Mouse (Mus musculus): ENCODE measurements around the gene Tnfsf9.

The Tnfsf9 gene

DNA sequence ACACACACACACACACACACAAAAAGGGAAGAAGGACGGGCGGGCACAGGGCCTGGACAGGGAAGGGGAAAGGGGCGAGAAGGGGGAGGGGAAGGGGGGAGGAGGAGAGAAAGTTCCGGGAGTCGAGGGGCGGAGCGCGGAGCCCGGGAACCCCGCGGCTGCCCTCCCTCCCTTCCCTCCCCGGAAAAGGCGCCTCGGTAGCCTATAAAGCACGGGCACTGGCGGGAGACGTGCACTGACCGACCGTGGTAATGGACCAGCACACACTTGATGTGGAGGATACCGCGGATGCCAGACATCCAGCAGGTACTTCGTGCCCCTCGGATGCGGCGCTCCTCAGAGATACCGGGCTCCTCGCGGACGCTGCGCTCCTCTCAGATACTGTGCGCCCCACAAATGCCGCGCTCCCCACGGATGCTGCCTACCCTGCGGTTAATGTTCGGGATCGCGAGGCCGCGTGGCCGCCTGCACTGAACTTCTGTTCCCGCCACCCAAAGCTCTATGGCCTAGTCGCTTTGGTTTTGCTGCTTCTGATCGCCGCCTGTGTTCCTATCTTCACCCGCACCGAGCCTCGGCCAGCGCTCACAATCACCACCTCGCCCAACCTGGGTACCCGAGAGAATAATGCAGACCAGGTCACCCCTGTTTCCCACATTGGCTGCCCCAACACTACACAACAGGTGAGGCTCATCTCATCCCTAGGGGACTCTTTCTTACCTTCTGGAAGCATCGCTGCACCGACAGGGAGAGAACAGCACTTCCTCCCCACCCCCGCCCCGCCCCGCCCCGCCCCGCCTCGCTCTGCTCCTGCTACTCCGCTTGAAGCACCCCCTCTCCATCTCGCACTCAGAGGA lies at the start of gene Tnfsf9:
Tnfsf9 (plus strand) TSS at position 145 of the 854 bp plus-strand sequence.
- no peak for DNase-seq (ENCODE audit: low spot score in 2 of 2)

DNA sequence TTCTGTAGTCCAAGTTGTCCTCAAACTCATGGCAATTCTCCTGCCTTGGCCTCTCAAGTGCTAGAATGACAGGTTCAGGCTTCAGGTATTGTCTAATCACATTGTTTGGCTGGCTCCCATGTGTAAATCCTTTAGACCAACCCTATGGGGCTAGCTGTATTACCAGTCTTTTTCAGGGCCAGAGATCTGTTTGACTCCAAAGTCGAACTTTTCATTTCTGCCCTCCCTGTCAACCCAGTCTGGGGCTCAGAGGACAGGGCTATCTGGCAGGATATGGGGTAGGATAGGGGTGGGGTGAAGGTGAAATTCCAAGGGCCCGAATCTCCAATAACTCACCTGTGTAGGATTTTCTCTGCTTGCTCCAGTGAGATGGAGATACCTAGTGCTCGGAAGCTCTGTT lies 48.9 kb upstream of the Tnfsf9 start:
- DNase-seq (ENCODE audit: low spot score in 2 of 2): no peak

DNA sequence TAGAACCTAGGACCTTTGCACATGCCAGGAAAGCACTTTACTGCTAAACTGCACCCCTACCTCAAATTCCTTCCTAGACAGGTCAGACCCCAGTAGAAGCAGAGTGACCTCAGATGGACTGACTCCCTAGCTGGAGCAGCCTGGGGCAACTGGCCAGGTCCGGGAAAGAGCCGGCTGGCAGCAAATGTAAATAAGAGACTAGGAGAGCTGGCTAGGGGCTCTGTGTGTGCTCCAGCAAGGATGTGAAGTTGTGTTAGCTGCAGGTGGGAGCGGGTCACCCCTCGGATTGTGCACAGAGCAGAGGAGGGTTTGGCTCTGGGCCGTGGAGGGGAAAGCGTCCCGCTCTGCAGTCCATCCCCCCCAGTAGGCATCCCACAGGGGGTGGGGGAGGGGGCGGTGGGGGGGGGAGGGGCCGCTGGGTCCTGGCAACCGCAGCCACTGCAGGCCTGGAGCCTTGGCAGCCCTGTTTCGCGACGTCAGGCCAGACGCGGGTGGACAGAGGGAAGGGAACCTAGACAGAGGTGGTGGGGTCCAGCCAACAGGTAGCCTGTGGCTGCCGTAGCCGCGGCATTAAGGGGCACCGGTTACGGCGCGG lies 46.1 kb upstream of the Tnfsf9 start, which contains the start of gene Crb3:
Crb3 (plus strand) TSS at position 215 of the 595 bp plus-strand sequence.
- peak in 1 of 2 experiments; percentile 24 for DNase-seq (ENCODE audit: low spot score in 2 of 2)

DNA sequence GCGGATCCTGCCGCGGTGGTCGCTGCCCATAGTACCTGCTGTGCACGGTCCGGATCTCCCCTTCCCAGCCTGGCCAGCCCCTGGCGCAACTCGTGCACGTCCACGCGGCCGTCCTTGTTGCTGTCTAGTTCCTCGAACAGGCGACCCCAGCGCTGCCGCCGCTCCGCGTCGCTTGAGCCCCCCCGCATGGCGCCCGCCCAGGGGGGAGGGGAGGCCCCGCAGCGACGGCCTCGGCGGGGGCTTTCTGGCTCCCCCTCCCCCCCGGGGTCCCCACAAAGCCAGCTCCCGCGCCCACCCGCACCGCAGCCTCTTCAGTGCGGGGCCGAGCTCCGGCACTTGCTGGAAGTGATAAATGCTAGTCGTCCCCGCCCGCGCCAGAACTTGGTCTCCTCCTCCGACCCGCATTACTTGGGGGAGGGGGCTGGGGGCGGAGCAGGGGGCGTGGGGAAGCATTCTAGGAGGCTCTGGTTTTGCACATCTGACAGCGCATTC lies 45.6 kb upstream of the Tnfsf9 start, which contains the start of gene Slc25a23:
Slc25a23 (minus strand) TSS at position 378 of the 492 bp plus-strand sequence.
- peak; percentile 73 to 78 for DNase-seq (ENCODE audit: low spot score in 2 of 2)

DNA sequence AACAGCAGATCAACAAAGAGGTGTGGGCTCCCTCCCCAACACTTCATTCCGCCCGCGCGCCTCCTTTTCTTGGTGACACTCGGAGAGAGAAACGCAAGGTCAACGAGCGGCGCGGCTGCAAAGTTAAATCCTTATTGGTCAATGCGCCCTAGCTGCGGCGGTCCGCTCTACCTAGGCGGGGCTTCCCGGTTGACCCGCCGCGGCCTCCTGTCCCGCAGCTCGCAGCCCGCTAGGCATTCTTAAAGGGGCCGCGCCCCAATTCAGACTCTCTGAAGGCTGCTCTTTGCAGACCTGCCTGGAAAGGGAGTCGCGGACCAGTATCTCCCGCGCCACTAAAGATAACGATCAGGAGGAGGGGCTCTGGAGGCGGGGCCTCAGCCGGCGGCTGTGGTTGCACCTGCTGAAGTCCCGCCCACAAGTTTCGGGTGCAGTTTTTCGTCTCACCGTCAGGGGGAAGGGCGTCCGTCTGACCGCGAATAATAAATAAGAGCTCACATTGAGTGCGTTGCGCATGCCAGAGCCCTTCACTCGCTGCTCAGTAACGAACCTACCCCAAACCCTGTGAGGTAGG lies 44.8 kb upstream of the Tnfsf9 start:
- DNase-seq (ENCODE audit: low spot score in 2 of 2): peak; percentile 94 to 95

DNA sequence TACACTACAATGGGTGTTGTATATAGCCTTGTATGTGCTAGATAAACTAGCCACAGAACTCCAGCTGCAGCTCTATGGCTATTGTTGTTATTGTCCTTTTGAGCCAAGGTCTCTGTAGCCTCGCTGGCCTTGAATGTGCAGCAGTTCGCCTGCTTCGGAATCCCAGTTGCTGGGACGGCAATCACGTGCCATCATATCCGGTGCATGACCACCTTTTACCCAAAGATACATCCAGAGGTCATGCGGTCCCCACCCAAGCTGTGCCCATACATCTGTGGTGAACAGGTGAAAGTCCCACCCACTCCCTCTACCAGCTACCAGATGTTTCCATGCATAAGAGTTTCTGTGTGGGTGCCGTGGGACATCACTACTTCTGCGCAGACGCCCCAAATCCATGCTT lies 44.1 kb upstream of the Tnfsf9 start:
- DNase-seq (ENCODE audit: low spot score in 2 of 2): no peak

DNA sequence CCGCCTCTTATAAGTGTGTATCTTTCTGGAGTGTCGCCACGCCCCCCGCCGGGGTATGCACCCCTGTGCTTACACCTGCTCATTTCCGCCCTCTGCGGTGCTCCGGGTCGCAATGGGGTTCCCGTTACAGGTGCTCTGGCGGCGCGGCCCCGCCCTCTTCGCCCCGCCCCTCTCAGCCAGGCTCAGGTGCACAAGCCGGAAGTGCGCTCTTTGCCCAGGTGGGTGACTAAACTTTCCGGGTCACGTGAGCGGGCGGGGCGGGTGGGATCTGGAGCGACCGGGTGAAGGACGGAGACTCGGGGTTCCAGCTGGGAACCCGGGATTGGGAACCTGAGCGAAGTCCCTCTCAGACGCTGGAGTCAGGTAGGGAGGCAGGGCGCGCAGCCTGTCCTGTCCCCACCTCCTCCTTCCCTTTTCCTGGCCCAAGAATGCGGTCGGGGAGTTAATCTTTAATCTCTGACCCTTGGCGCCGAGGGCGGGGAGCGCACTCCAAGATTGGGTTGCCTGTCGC lies 43.1 kb upstream of the Tnfsf9 start:
- no peak for DNase-seq (ENCODE audit: low spot score in 2 of 2)

DNA sequence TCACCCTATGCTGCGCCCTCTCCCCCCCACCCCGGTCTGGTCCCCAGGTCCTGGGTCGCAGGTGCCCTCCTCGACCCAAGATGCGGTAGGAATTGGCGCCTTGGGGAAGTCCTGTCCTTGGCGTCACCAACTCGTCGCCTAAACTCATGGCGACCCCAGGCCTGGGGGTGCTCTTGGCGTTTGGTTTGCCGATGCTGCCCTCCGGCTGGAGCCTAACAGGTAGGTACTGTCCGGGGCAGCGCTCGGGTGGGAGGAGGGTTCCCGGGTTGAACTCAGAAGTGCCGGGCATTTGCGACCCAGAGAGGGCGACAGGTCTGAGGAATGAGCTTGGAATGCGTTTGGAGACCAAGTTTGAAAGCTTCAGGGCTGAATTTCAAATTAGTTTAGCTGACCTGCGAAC lies 42.6 kb upstream of the Tnfsf9 start:
- DNase-seq (ENCODE audit: low spot score in 2 of 2): no peak

DNA sequence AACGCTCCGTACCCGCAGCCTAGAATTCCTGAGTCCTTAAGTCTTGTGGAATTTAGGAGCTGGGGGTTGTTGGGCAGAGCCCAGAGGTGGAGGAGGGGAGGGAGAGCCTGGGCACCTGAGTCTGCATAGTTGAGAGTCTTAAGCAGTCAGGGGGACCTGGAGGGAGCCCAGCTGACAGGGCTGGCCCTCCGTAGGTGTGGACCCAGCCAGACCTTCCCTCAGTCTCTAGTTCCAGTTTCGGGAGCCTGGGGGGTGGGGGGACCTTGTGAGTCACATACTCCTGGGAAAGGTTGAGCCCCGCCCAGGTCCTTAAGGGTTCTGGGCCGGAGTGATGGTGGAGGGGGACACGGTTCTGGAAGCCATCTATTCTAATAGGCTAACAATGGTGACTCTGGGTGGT lies 42.1 kb upstream of the Tnfsf9 start:
- DNase-seq (ENCODE audit: low spot score in 2 of 2): no peak

DNA sequence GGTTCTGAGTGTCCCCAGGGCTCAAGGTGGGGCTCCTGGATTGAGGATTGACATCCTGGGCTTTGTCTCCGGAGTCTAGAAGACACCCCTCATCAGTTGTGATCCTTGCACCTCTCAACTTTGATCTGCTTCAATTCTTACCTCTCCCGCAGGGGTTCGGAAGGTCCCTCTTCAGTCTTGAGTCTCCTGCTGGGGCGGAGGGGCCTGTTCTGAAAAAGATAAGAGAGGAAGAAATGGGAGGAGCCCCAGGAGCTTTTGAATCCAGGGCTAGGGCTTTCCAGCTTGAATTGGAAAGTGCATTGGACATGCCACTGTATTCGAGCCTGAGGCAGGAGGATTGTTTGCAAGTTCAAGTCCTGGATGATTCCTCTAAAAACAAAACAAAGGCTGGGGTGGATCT lies 38.2 kb upstream of the Tnfsf9 start:
- DNase-seq (ENCODE audit: low spot score in 2 of 2): no peak

DNA sequence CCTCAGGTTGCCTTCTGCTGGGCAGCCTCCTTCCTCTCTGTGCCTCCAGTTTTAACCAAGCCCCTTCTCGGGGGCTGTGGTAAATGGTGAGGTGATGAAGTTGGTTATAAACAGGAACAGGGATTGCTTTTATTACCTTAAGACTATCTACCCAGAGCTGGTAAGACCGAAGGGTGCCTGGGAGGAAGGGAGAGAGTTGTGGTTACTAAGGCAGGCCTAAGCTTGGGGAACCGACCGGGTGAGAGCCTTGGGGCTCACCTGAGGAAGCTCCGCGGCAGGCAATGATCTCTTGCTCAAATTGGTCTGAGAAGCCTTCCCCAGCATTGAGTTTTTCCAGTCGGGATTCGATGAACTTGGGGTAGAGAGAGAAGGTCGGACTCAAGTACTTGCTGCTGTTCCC lies 34.9 kb upstream of the Tnfsf9 start:
- DNase-seq (ENCODE audit: low spot score in 2 of 2): no peak

DNA sequence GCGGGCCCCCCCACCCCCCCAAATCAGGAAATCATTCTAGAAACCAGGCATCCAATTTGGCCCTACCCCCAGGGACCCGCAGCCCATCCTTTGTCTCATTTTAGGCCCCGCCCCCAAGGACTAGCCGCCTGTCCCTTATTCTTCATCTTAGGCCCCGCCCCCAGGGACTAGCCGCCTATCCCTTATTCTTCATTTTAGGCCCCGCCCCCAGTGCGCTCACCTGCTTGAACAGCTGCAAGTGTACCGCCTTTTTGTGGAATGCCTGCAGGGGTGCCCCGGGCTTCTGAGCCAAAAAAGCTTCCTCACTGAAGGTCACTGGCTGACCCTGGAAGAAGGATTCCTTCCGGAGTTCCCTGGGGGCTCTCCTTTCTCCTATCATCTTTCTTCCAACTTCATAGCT lies 34.4 kb upstream of the Tnfsf9 start:
- no peak for DNase-seq (ENCODE audit: low spot score in 2 of 2)

DNA sequence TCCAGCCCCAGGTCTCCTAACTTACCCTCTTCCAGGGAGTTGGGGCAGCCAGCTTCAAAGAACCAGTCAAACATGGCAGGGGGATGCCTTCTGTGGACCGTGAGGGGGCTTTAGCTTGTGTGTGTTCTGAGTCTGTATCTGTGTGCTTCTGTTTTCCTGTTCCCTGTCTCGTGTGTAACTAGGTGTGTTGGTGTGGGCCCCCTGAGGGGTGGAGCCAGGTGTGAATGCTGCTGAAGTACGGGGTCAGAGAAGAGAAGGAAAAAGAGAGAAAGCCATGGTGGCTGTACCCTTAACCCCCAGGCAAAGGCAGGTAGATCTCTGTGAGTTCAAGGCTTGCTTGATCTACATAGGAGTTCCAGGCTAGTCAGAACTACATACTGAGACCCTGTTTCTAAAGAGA lies 28.2 kb upstream of the Tnfsf9 start:
- no peak for DNase-seq (ENCODE audit: low spot score in 2 of 2)

DNA sequence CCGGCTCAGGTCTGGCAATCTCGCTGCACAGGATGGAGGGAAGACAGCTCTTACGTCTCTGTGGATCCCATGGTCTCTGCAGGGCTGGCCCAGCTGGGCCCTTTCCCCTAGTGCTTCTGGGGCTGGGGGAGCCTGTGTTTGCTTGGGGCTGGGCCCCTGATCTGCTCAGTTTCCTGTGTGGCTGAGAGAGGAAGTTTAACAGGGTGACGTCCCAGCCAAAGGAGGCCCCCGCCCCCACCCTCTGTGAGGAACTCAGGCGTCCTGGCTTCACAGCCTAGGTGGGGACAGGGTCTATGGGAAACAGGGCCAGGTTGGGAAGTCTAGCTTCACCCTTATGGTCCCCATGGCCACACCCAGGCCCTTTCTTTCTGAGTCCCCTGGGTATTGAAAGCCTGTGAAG lies 26.8 kb upstream of the Tnfsf9 start, which contains the start of gene Dennd1c:
Dennd1c (minus strand) TSS at position 179 of the 400 bp plus-strand sequence.
- no peak for DNase-seq (ENCODE audit: low spot score in 2 of 2)

DNA sequence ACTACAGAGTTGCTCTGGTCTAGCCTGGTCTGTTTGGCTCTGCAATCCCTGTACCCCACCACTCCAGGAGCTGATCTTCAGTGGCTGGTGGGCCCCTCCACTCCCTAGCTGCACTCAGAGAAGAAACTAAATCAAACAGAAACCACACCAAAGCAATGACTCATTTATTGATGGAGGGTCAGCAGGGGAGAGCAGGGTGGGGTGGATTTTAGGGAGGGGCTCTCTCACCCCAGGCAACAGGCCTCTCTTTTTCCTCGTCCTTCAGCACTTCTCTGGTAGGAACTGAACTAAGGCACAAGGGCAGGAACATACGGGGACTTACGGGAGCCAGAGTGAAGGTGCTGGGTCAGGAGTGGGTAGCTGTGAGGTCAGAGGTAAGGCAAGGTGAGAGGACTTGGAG lies 25.2 kb upstream of the Tnfsf9 start:
- no peak for DNase-seq (ENCODE audit: low spot score in 2 of 2)

DNA sequence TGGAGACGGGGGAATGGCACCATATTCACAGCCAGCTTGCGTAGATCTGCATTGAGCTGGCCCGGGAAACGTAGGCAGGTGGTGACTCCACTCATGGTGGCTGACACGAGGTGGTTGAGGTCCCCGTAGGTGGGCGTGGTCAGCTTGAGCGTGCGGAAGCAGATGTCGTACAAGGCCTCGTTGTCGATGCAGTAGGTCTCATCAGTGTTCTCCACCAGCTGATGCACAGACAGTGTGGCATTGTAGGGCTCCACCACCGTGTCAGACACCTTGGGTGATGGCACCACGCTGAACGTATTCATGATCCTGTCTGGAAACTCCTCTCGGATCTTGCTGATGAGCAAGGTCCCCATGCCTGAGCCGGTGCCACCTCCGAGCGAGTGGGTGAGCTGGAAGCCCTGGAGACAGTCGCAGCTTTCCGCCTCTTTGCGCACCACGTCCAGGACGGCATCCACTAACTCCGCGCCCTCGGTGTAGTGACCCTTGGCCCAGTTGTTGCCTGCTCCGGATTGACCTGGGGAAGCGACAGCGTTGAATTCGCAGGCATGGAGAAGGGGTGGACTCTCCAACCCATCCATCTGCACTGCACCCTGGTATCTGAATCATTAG lies 23.8 kb upstream of the Tnfsf9 start:
- DNase-seq (ENCODE audit: low spot score in 2 of 2): no peak

DNA sequence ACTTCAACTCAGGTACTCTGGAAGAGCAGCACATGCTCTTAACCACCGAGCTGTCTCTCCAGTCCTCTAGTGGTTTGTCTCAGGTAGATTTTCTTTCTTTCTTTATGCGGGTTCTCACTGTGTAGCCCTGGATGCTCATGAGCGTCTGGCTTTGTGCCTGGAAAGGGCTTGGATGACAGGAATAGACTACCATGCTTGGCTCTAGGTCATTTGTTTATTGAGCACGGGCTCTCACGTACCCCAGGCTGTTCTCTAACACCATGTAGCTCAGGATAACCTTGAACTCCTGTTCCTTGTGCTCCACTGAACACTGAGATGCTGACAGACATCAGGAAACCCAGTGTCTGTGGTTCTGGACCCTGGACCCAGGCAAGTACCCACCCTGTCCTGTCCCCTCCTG lies 22.6 kb upstream of the Tnfsf9 start:
- no peak for DNase-seq (ENCODE audit: low spot score in 2 of 2)

DNA sequence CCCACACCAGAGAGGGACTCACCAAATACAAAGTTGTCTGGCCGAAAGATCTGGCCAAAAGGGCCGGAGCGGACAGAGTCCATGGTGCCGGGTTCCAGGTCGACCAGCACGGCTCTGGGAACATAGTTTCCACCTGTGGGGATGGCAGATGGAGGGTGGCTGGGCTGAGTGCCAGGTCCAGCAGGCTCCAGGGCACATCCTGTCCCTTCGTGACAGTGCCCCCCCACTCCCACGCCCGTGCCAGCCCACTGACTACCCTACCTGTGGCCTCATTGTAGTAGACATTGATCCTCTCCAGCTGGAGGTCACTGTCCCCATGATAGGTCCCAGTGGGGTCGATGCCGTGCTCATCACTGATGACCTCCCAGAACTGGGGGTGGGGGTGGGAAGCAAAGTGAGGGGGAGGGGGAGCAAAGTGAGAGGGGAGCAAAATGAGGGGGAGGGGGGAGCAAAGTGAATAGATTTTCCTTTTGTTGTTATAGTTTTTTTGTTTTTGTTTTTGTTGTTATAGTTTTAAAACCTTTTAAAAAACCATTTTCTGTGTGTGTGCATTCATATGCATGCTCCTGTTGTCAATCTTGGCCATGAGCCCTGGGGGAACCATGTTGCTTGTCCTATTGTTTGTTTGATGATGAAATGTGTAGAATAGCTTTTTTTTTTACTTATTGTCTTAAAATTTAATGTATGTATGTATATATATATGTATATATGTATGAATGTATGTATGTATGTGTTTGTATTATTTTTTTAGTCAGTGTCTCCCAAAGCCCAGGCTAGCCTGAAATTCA lies 19.0 kb upstream of the Tnfsf9 start:
- no peak for DNase-seq (ENCODE audit: low spot score in 2 of 2)

DNA sequence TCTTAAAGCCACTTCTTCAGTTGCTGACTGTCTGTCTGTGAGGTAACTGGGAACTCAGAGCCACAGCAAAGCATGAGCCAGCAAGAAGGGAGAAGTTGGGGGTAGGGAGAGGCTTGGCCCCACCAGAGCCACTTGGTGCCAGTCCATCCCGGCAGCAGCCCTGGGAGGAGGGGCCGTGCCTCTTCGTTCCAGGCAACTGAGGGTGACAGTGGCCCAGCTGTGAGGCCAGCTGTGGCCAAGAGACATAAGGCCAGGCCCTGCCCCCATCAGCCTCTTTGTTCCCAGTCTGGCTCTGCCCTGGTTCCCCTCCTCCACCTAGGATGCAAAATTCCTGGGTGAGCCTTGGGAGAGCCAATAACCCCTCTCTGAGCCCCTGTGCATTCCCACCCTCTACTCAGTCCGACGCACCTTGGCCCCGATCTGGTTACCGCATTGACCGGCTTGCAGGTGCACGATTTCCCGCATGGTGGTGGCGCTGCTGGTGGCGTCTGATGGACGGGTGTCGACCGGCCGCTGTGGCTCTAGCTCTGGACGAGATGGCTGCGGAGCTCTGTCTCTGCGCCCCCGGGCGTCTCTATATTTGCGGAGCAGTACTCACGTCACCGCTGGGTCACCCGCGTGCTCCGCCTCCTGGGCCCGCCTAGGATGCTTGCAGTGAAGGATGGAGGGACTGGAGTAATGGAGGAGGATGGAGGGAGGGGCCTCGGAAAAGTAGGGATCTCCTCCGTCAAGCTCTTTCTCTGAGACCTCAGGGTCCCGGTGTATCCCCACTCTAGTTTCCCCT lies 17.9 kb upstream of the Tnfsf9 start, which contains the start of gene Tubb4a:
Tubb4a (minus strand) TSS at position 734 of the 784 bp plus-strand sequence.
- peak; percentile 86 to 88 for DNase-seq (ENCODE audit: low spot score in 2 of 2)

DNA sequence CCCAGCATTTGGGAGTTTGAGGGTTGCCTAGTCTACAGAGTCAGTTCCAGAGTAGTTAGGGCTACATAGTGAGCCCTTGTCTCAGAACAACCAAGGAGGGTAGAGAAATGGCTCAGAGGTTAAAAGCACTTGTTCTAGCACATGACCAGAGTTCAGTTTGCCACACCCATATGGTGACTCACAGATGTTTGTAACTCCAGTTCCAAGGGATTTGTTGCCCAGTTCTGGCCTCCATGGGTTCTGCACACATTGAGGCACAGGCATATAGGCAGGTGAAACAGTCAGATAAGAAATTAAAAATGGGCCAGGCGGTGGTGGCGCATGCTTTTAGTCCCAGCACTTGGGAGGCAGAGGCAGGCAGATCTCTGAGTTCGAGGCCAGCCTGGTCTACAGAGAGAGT lies 10.9 kb upstream of the Tnfsf9 start:
- no peak for DNase-seq (ENCODE audit: low spot score in 2 of 2)
